Mouse (Mus musculus): ENCODE measurements at regions not wholly inside any gene's neighbourhood (a gene's known extent, or its start where the extent isn't known, plus 50 kb on each side); places are given as distances from the start of the nearest gene placed in this dataset.
A peak's percentile ranks its signal among the peaks of the same experiment; 100 is the strongest.
"Not testable (repeated sequence)": the region's sequence is repeated elsewhere in the genome, so short reads cannot be mapped to it uniquely, and the experiment has no call there.

DNA sequence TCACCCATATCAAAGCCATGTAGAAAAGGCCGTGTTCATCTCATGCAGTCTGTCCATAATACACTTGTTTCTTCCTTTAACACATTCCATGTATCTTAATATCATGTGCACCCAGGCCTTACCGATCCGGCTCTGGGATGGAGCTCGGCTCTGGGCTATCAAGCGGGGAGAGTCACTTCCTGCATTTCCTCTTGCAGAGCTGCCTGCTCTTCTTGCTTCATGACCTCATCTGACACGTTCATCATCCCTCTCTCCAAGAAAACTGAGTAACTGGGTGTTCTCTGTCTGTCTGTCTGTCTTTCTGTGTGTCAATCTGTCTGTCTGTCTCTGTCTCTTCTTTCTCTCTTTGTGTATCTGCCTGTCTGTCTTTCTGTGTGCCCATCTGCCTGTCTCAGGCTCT is 133.7 kb upstream of the Sulf2 start:
- Histone ChIP-seq H3K4me3 (ENCODE audit: low read depth, low read length) (no peak overlapping the region), H3K27me3 (ENCODE audit: insufficient read depth, low read length) (no peaks in the 10 kb centered on the region; the same call in 1 of the 2 replicates), H3K9ac (no peak overlapping the region), H3K36me3 (ENCODE audit: insufficient read depth) (no peaks in the 10 kb centered on the region), H3K9me3 (ENCODE audit: low read length) (no peaks in the 10 kb centered on the region), H3K4me1 (ENCODE audit: insufficient read depth) (no peaks in the 10 kb centered on the region), H3K27ac (ENCODE audit: low read depth, low read length) (no peak overlapping the region), H3K4me2 (ENCODE audit: low read depth) (no peak overlapping the region)
- no peak for ATAC-seq
- no peak for DNase-seq
- no peak for TF ChIP-seq CTCF (IDR thresholded peaks at IDR 0.05; ENCODE audit: low read depth)
- 87% methylated on average over 6 of the region's 6 CpGs for WGBS

DNA sequence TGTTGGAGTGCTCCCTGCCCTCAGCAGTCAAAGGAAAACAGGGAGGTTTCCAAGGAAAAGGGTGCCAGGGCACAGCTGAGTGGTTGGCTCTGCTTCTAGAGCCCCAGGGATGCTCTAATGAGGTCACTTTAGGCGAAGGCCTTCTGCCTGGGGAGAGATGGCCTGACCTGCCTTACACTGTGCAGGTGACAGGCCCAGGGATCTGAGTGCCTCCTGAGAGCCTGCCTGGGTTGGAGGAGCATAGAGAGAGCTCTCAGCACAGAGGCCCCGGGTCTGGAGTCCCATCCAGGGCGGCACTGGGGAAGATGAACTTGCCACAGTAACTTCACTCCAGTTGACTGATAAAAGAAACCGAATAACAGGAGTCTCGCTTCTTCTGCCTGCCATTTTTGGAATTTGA is 125.7 kb upstream of the Sulf2 start:
- WGBS = no CpG with 5 or more reads among the region's 5 CpGs
- H3K9ac ChIP-seq; H3K27me3 ChIP-seq (ENCODE audit: insufficient read depth, low read length); H3K27ac ChIP-seq (ENCODE audit: low read depth, low read length); H3K36me3 ChIP-seq (ENCODE audit: insufficient read depth); H3K4me3 ChIP-seq (ENCODE audit: low read depth, low read length); H3K9me3 ChIP-seq (ENCODE audit: low read length); ATAC-seq; DNase-seq; H3K4me1 ChIP-seq (ENCODE audit: insufficient read depth); H3K4me2 ChIP-seq (ENCODE audit: low read depth): not testable (repeated sequence)

DNA sequence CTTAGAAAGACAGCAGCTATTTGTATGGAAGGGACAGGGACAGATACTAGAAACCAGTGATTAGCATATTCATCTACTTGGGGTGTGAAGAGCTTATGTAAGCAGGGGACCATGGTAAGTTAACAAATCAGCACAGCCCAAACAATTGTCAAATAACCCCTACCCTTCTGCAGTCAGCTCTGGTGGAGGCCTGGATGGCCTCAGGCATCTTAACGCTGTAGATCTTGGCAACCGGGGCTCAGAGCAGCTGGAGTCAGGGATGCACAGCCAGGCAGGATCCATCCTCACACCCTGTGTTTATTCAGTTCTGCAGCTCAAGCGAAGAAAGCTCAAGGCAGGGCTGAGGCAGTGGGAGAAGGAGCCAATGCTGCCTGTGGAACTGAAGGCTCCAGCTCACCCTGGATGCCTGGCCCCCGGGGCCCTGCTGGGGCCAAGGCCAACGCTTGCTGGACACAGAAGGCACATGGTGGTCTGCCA is 125.2 kb upstream of the Sulf2 start:
- 17% methylated on average over 5 of the region's 5 CpGs for WGBS
- Histone ChIP-seq H3K9ac (no peak overlapping the region), H3K27me3 (ENCODE audit: insufficient read depth, low read length) (no peaks in the 10 kb centered on the region), H3K4me1 (ENCODE audit: insufficient read depth) (no peaks in the 10 kb centered on the region), H3K36me3 (ENCODE audit: insufficient read depth) (no peaks in the 10 kb centered on the region), H3K4me3 (ENCODE audit: low read depth, low read length) (no peak overlapping the region), H3K4me2 (ENCODE audit: low read depth) (no peak overlapping the region), H3K9me3 (ENCODE audit: low read length) (no peaks in the 10 kb centered on the region), H3K27ac (ENCODE audit: low read depth, low read length) (no peak overlapping the region)
- DNase-seq (peak; percentile 35), ATAC-seq (peak; percentile 78)
- TF ChIP-seq CTCF (IDR thresholded peaks at IDR 0.05; ENCODE audit: low read depth) = no peak

DNA sequence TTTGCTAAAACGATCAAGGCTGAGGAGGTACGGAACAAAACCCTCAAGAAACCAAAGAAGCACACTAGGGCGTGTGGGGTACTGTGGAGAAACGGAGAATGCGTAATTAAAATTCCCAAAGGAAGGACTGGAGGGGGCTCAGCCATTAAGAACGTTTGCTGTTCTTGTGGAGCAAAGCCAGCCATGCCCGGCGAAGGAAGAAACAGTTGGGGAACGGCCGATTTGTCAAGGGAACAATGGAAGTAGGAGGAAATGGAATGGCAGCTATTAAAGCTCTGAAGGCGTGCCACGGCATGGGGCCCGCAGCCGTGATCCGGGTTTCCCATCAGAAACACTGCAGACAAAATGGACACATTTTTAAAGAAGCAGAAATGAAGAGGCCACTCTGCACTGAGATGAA is 124.2 kb upstream of the Sulf2 start:
- no peaks in the 10 kb centered on the region for H3K27me3 ChIP-seq (ENCODE audit: insufficient read depth, low read length)
- TF ChIP-seq CTCF (IDR thresholded peaks at IDR 0.05; ENCODE audit: low read depth) = no peak
- H3K4me2 ChIP-seq (ENCODE audit: low read depth) = no peak overlapping the region
- no peaks in the 10 kb centered on the region for H3K4me1 ChIP-seq (ENCODE audit: insufficient read depth)
- 48% methylated on average over 15 of the region's 15 CpGs for WGBS
- ATAC-seq (no peak), DNase-seq (no peak)
- H3K9me3 ChIP-seq (ENCODE audit: low read length) = no peaks in the 10 kb centered on the region
- no peak overlapping the region for H3K4me3 ChIP-seq (ENCODE audit: low read depth, low read length)
- H3K9ac ChIP-seq = no peak overlapping the region
- no peak overlapping the region for H3K27ac ChIP-seq (ENCODE audit: low read depth, low read length)
- no peaks in the 10 kb centered on the region for H3K36me3 ChIP-seq (ENCODE audit: insufficient read depth)

DNA sequence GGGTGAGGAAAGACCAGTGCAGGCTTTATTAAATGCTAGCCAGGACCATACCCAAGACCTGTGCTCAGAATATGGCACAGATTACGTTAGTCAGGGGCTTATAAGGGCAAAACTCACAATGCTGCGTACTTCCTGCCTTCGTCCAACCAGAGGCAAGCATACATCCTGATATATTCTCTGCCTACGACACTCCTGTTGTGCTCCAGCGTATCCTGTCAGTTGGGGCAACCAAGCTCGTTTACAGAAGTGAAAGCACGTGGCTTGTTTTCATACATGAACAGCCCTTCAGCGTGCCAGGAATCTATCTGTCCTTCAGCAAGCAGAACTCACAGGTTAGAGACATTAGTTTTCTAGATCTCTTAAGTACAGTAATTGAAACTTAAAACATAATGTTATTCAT is 119.9 kb upstream of the Sulf2 start:
- DNase-seq (no peak), ATAC-seq (no peak)
- H3K27ac ChIP-seq (ENCODE audit: low read depth, low read length) = no peak overlapping the region
- no peaks in the 10 kb centered on the region for H3K27me3 ChIP-seq (ENCODE audit: insufficient read depth, low read length)
- no peaks in the 10 kb centered on the region for H3K36me3 ChIP-seq (ENCODE audit: insufficient read depth)
- no peak overlapping the region for H3K4me2 ChIP-seq (ENCODE audit: low read depth)
- no peak for TF ChIP-seq CTCF (IDR thresholded peaks at IDR 0.05; ENCODE audit: low read depth)
- no peak overlapping the region for H3K4me3 ChIP-seq (ENCODE audit: low read depth, low read length)
- WGBS = 78% methylated on average over 8 of the region's 8 CpGs
- no peak overlapping the region for H3K9ac ChIP-seq
- no peaks in the 10 kb centered on the region for H3K9me3 ChIP-seq (ENCODE audit: low read length)
- peaks cover 18% of the 10 kb centered on the region for H3K4me1 ChIP-seq (ENCODE audit: insufficient read depth)

DNA sequence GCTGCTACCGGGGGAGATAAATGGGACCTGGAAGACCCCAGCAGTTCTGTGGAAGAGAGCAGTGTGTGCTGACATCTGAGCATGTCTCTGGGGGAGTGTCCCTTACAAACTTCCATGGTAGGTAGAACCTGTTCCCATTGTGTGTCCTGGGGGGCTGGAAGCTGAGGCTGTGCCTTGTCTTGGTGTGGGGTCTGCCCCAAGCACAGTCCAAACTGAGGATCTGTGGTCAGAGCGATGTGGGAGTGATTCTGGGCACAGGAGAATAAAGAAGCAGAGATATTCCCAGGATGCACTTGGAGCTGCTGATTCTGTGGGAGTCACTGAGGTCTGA is 118.5 kb upstream of the Sulf2 start:
- no peak for ATAC-seq
- 56% methylated on average over 2 of the region's 2 CpGs for WGBS
- Histone ChIP-seq H3K4me2 (ENCODE audit: low read depth) (no peak overlapping the region), H3K27ac (ENCODE audit: low read depth, low read length) (no peak overlapping the region), H3K27me3 (ENCODE audit: insufficient read depth, low read length) (no peaks in the 10 kb centered on the region), H3K4me1 (ENCODE audit: insufficient read depth) (peaks cover 18% of the 10 kb centered on the region), H3K36me3 (ENCODE audit: insufficient read depth) (no peaks in the 10 kb centered on the region), H3K4me3 (ENCODE audit: low read depth, low read length) (no peak overlapping the region), H3K9me3 (ENCODE audit: low read length) (no peaks in the 10 kb centered on the region), H3K9ac (no peak overlapping the region)
- DNase-seq = no peak
- TF ChIP-seq CTCF (IDR thresholded peaks at IDR 0.05; ENCODE audit: low read depth) = no peak

DNA sequence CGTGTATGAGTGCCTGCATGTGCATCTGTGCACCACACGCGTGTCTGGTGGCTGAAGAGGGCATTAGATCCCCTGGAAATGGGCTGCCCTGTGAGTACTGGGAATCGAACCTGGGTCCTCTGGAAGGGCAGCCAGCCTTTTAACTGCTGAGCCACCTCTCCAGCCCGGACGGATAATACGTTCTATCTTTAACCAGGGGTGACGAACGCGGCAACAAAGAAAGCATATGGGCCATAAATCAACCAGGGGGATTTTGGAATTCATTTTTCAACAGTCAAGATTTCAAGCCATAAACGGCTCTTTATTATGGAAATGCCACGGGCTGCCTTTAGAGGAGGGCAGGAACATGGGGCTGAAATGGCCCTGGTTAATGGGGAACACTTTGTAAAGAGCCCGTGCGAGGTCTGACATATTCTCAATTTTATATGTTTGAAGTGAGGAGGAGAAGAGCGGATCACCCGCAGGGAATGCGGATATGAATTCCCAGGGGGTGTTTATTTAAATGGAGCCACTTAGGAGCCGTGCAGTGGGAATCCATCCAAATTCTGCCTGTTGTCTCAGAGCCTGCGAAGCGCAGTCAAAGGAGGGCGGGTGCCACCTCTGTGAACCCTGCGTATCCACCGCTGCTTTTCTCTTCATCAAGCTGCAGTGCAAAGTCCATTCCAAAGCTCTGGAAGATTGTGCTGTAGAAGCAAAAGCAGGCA is 118.0 kb upstream of the Sulf2 start:
- H3K27ac ChIP-seq (ENCODE audit: low read depth, low read length) = peak overlapping the region; percentile 40; the same call in 1 of the 2 replicates
- H3K27me3 ChIP-seq (ENCODE audit: insufficient read depth, low read length) = no peaks in the 10 kb centered on the region
- H3K36me3 ChIP-seq (ENCODE audit: insufficient read depth) = no peaks in the 10 kb centered on the region
- peak; percentile 44 for ATAC-seq
- WGBS = 28% methylated on average over 23 of the region's 23 CpGs
- peaks cover 18% of the 10 kb centered on the region for H3K4me1 ChIP-seq (ENCODE audit: insufficient read depth)
- TF ChIP-seq CTCF (IDR thresholded peaks at IDR 0.05; ENCODE audit: low read depth) = no peak
- H3K4me2 ChIP-seq (ENCODE audit: low read depth) = no peak overlapping the region
- peak; percentile 61 for DNase-seq
- H3K9ac ChIP-seq = 0 out of 2 replicates have a peak overlapping the region, but pooled peaks have one; percentile 14
- H3K9me3 ChIP-seq (ENCODE audit: low read length) = no peaks in the 10 kb centered on the region
- H3K4me3 ChIP-seq (ENCODE audit: low read depth, low read length) = no peak overlapping the region

Measured in forebrain, postnatal 0 days (tissue).